Mouse (Mus musculus) urinary bladder, postnatal 10 days (tissue): ENCODE measurements around the gene Spire2.
A peak's percentile ranks its signal among the peaks of the same experiment; 100 is the strongest.

ENCODE experiments used
- DNase-seq: peaks from one replicate; pipeline ENCODE4 v3.0.0; 2022; ENCODE audit warnings: low spot score

Gene Spire2

DNA sequence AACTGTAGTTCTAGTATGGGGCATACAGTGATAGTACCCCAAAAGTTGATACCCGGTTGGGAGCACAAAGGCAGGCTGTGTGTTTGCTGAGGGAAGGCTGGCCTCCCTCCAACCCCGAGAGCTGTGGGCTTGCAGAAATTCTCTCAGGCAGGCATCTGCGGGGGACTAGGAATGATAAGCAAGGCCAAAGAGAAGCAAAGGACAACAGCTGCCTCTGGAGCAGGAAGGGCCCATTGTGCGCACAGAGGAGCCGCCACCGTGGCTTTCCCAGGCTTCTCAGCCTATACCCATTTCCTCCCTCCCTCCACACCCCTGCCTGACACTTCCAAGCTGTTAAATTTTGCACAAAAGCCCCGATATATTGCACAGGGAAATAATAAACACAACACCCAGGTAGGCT is 1.4 kb downstream of the Spire2 start:
- no peak for DNase-seq

DNA sequence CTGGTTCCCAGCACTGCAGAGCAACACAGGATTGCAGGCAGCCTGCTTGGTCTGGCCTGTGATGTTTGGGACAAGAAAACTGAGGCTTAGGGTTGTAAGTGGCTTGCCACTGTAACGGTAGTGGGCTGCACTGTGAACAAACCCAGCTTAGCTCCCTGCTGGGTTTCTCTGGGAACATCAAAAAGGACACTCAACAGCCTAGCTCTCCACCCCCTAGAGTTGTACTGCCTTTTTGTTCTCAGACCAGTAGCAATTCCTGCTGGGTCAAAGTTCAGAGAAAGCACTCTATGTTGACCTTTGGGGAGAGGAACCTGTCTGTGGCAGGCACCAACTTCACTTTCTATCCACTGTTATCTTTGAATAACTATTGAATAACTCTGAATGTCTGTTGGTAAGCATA is 2.0 kb downstream of the Spire2 start:
- no peak for DNase-seq

DNA sequence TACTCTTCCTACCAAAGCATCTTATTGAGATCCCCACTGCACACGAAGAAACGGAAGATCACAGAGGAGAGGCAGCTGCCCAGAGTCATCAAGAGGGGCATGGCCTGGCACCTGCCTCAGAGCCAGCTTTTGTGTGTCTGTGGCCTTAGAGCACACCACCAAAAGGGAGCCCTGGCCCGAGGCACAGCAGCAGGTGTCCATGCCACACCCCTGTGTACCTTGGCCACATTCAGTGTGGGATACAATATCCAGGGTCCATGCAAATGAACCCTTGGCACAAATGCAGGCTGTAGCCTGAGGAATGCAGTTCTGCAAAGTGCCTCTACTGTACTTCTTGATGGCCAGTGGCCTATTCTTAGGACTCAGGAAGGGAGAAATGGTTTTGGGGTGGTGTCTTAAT is 5.0 kb downstream of the Spire2 start:
- no peak for DNase-seq

DNA sequence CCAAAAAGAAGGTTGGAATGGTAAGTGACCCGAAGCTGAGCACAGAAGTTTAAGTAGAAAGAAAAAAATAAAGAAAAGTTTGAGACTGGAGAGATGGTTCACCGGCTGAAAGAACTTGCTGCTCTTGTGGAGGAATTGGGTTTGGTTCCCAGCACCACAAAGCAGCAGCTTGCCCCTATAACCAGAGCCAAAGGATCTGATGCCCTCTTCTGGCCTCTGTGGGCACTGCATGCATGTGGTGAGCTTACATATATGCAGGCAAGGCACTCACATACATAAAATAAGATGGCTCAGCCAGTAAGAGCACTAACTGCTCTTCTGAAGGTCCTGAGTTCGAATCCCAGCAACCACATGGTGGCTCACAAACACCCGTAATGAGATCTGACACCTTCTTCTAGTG is 7.6 kb downstream of the Spire2 start:
- no peak for DNase-seq

DNA sequence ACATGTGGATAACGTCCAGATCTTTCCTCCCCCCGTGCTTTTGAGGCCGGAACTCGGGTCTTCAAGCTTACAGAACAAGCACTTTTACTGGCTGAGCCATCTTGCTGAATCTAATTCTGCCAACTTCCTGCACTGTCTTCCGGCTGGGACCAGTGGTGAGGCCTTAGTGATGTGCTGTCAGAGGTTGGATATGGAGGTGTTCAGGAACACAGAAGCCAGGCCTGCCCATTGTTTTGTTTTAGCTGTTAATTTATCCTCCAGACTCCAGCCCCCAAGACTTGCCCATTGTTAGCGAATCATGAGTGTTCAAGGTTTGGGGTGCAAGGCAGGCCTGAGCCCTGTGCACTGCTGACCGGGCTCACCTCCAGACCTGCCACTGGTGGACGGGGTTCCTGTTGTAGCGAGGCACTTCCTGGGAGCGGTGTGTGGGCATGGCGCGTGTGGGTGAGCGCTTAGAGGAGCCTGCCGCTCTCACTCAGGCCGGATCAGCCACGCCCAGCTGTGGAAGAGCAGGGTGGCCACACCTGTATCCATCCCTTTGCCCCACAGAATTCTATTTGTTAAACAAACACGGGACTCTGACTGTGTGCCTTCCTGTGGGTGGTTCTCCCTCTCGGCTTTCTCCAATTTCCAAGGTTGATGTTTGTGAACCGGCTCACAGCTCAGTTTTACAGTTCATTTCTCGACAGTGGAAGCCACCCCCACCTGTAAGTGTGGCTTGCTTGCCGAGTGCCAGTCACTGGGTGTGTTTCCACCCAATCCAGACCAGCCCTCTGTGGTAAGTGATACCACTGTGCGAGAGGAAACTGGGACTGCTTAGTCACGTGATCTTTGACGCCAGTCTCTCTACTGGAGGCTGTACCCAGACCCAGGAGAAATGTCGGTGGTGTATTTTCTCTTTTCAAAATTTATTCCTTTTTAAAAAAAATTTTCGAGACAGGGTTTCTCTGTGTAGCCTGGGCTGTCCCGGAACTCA is 8.8 kb downstream of the Spire2 start:
- no peak for DNase-seq

DNA sequence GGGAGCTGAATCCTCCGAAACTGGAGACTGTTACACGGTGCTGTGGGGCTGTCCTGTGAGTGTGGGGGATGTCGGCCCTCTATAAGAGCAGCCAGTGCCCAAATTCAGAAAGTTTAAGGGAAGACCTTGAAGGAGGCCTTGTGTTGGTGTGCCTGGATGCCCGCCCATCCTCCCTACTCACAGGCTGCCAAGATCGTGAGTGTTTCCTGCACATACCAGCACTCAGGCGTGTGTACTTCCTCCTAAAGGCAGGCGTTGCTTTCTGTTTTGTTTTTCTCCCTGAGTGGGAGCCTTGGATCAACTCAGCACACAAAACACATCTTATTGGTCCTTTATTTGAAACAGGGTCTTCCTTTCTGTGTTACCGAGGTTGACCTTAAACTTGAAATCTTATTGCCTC is 9.7 kb downstream of the Spire2 start:
- DNase-seq: no peak

DNA sequence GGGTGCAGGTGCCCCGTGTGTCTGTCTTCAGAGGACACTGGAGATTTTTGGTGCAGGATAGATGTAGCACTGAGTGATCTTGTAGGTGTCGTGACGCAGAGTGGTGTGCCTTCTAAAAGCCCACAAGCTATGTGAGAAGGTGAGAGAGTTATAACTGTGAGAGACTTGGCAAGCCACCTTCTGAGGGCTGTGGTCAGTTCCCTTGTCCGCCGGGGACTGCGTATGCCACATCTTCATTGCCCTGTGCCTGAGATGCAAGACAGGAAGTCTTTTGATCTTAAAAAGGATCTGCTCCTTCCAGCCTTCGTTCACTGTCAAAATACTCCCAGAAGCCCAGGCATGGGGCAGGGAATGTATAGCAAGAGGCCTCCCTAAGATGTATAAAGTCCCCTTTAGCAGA is 10.4 kb downstream of the Spire2 start:
- no peak for DNase-seq

DNA sequence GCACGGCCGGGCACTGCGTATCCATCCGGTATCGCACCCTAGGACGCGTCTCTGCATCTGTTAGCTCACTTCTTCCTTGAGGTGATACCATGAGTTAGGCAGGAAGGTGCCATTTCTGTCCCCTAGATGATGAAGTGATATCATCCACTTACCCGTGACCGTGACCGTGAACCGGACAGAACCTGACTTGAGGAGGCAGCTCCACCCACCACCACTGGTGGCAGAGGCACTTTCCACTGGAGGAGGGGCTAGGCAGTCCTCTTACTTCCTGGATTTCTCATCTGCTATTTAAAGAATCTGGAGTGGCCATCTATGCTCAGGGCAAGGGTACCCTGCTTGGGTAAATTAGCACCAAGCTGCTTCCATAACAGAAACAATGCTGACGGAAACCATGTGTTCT is 10.9 kb downstream of the Spire2 start:
- DNase-seq: no peak

DNA sequence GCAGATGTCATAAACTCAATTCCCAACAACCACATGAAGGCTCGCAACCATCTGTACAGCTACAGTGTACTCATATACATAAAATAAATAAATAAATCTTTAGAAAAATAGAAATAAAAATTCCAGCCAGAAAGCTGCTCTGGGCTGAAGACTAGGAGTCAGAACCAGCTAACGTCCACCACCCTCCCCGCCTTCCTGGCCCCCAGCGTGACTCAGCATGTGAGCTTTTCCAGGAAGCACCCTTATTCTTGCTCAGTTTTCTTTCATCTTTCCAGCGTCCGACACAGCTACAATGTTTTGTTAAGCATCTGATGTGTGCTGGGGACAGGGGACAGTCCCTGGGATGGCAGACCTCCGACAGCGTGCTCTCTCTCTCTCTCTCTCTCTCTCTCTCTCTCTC is 12.6 kb downstream of the Spire2 start:
- DNase-seq: no peak

DNA sequence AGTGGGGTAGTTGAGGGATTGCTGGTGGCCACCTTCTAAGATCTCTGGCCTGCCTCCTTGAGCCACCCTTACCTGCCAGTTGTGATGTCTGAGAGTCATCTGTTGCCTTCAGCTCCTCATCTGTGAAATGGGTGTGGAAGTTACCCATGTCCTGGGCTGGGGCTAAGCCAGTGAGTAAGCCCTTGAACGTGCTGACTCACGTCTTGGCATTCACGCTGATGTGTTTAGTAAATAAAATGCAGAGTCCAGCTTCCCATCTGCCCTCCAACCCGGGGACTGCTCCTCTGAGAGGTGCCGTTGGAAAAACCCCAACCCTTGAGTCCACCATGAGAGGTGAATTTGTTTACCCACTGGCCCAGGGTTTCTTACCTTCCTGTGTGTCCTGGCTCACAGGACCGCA is 13.3 kb downstream of the Spire2 start:
- no peak for DNase-seq

DNA sequence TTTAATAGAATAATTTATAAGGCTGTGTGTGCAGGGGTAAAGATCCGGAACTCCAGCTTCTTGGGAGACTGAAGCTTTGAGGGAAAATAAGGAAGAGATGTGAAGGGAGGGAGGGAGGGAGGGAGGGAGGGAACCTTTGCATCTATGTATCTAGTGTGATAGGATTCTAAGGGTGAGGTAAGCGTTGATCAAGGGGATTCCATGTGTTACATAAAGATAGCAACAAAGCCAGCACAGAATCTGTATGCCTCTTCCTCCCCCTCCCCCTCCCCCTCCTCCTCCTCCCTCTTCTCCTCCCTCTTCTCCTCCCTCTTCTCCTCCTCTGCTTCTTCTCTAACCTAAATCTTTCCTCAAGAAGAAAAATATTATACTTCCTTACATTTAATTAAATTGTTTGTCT is 14.8 kb downstream of the Spire2 start:
- DNase-seq: no peak

DNA sequence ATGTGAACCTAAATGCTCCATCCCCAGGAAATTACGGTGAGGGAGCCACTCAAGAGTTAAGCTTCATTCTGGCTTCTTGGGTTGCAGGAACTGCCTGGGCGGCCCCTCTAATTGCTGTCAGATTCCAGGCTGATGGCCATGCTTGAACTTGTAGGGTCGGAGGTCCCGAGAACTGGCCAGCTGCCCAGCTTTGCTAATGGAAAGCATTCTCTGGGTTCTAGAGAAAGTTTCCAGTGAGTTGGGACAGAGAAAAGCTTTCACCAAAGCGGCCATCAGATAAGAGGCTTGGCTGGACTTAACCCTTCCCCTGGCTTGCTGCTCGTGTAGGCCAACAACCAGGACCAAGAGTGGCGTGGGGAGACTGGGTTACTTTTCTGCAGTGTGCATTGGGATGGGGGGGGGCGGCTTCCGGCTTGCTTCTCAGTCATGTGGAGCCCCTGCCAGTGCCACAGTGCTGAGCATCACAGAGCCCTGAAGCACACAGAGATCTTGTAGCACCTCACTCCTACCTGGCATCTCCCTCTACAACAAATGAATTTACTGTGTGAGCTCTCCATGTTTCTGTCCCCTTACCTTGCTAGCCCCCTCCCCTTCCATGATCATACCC is 15.8 kb downstream of the Spire2 start:
- no peak for DNase-seq

DNA sequence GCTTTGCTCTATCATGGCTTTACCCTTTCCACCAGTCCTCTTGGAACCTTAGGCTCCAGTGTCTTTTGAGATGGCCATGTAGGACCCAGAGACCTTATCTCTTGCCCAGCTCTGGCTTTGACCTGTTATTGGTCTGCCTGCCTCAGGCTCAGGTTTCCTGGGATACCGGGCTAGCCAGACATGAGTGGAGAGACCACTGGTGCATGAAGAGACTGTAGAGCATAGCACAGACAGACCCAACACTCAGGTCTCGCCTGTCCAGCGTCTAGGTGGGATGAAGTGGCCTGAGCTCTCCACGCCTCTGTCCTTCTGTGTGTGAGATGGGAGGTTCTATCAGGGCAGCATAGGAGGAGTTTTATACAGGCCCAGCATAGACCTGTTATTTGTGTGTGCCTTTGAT is 16.6 kb downstream of the Spire2 start:
- no peak for DNase-seq

DNA sequence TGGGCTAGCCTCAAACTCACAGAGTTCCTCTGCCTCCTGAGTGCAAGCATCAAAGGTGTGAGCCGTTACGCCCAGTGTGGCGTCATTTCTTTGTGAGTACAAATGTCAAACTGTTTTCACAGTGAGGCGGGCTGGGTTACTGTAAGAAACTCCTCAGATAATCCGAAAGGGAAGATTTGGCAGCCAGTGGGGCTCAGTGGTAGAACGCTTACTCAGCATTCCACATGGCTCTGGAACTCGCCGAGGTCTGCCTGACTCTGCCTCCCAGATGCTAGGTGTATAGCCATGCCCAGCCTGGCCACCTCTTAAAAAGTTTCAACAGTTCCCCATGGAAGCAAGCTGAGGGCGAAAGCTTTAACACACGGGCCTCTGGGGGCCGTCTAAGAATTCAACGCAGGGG is 19.6 kb downstream of the Spire2 start:
- DNase-seq: no peak

DNA sequence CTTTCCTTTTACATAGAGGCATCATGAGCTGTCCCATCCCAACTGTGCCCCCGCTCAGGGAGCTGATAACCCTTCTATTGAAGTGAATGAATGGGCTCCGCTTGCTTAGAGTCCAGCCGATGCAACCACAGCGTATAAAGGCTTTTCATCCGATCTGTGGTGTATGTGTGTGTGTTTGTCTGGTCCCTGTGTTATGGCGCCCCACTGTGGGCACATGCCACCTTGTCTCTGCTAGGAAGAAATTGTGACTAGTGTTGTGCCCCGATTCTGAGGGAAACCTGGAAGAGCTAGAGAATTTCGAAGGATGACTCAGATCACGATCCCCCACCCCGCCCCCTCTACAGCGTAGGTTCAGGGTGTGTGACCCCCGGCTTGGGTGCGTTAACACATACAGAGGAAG is 20.3 kb downstream of the Spire2 start:
- DNase-seq: no peak

DNA sequence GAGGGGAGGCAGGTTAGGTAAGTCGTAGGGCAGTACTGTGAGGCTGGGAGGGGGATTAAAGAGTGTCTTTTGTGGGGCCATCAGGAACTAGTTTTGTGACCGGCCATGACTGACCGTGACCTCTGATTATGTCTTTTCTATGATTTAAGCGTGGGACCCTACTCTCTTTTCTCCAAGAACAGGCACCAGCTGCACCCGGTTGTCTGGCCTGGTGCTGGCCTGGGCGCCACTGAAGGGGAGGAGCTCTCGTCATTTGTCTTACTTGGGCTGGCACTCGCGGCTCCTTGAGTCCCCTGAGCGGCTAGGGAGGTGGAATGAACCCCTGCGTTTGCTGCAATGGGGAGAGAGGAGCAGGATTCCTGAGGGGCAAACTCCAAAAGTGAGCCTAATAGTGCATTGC is 20.7 kb downstream of the Spire2 start:
- no peak for DNase-seq

DNA sequence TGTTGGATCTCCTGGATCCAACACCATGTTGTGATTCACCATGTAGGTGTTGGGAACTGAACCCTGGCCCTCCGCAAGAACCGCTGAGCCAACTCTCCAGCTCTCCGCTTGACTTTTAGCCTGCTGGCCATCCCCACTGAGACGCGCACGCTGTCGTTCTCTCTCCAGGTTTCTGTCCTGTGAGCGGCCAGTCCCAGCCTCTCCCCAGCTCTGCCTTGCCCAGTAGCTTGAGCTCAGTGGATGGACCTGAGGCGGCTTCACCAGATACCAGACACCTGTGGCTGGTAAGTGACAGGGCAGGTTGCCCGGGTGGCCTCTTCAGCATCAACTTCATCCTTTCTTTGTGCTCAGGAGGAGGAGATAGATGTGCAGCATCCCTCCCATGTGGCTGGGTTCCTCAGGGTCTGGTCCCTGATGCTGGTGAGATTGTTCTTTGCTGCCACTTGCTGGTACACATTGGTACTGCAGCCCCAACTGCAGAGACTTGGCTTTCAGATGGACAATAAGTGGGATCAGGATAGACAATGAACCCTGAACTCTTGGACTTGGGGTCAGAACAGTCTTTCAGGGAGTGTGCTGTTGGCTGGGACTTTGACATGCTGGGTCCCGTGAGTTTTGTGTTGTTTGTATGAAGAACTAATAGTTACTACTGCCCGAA is 28.7 kb downstream of the Spire2 start:
- DNase-seq: no peak

DNA sequence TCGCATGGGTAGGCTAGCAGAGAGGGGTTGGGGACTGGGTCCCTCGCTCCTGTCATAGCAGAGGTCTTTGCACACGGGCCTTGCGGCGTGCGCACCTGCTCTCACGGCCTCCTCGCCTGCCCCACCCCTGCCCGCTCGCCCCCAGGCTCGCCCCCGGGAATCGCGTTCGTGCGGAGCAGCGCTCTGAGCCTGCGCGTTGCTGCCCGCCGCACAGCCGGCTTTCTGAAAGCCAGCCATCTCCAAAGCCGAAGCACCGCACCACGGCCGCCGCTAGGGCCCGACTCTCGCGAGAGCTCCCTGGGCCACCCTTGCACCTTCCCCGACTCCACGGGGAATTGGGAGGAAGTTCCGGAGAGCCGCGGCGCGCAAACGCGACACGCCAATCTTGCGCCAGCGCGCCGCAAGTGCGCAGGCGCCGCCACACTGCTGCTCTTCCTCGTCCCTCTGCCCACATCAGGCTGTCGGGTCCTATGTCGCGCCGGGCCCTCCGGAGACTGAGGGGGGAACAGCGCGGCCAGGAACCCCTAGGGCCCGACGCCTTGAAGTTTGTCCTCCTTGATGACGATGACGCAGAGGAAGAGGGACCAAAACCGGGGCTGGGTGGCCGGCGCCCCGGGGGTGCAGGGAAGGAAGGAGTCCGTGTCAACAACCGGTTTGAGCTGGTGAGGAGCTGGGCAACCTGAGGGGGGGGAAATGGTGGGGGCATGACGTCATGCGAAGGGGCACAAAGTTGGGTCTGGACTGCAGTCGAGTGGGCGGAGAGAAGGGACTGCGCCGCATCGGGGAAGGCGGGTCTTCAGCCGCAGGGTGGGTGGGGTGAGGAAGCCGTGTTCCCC is 41.1 kb downstream of the Spire2 start, which contains the start of gene Tcf25:
TSS of gene Tcf25 (plus strand) at position 351 of the 836 bp plus-strand sequence.
- DNase-seq: peak; percentile 89

DNA sequence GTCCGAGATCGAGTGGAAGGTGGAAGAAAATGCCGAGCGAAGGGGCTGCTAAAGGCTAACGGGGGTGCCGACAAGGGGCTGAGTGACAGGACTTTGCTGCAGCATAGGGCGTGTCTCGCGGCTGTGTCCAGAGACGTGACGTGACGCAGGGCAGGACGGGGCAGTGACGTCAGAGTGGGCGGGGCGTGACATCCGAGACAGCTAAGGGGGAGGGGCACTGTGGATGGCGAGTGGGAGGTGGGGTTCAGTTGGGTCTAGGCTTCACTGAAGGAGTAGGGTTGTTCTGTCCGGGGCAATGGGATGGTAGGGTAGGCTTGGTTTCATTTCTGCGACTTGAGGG is 41.7 kb downstream of the Spire2 start:
- peak; percentile 94 for DNase-seq

DNA sequence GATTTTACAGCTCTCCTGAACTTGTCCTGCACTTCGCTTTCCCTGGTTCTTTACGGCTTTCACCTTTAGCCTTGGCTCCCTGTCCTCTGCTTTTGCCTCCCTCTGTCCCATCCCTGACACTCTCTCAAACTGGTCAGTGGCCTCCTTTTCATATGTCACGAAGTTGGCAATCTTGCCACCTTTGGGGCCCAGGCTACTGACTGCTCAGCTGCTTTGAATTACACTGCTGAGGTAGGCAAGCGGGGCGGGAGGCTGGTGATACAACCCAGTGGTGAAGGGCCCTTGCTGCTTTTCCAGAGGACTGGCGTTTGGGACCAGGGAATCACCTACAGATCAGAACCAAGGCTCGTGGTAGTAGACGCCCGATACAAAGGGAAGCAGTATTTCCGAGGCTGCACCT is 43.2 kb downstream of the Spire2 start:
- no peak for DNase-seq

DNA sequence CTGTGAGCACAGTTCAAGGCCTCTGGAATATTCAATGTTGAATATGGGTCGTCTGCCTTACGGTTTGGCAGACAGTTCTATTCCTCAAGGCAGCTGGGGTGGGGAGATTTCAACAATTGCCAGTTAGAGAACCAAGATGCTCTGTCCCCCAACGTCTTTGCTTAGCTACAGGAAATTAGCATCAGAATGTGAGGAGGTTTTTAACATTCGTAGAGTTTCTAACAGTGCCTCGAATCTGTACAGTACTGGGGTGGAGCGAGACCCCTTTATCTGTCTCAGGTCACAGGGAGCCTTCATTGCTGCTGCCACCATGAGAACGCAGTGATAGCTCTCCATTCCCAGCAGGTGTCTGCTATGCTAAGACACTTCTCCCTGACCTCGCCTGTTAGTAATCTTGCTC is 43.6 kb downstream of the Spire2 start:
- DNase-seq: no peak

DNA sequence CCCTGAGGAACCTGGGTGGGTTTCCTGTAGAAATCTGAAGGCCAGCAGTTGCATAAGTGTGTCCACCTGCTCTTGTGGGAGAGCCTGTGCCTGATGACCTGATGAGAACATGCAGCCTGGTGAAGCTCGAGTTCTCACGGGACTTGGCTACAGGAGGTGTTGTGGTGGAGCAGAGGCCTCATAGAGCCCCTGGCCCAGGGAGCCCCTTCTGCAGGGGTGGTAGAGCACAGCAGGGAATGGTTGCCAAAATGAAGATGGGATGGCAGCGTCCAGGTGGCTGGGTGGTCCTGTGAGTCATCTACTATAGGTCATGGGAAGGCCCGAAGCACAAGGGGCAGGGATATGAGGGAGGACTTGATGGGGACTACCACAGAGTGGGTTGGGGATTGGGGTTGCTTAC is 49.2 kb downstream of the Spire2 start:
- no peak for DNase-seq
